Comparison of ENCODE assay signal across 16 mouse cellular contexts in genomic region chr13:46943294-46943693, GRCm38 (mm10).
"Had no signal": no experiment of that assay in that cellular context is flagged by ENCODE, and none has a peak within 500 bp of the region (broad histone marks: within the 10 kb centered on the region; RNA-seq: fewer than 3 reads in every experiment).

No protein-coding gene starts in this region.

- ATAC-seq: liver, postnatal 0 days; lung, postnatal 0 days had no signal

- H3K9me3 ChIP-seq: kidney, embryonic 15.5 days; limb, embryonic 15.5 days had no signal

- H3K27me3 ChIP-seq: kidney, embryonic 15.5 days; limb, embryonic 15.5 days had no signal

- DNase-seq: kidney, adult 8-10 months; kidney, postnatal 10 days; kidney, postnatal 36 days; layer of hippocampus, postnatal 36 days; liver, postnatal 0 days; lung, embryonic 14.5 days; midbrain, embryonic 14.5 days; right cerebral cortex, postnatal 25 days; thymus, adult 18-20 months; thymus, postnatal 36 days had no signal

- H3K4me3 ChIP-seq: kidney, embryonic 15.5 days; limb, embryonic 15.5 days had no signal

- H3K9ac ChIP-seq: kidney, embryonic 15.5 days; limb, embryonic 15.5 days; liver, embryonic 14.5 days; liver, postnatal 0 days; lung, embryonic 14.5 days had no signal

- H3K36me3 ChIP-seq: kidney, embryonic 15.5 days; limb, embryonic 15.5 days had no signal

- H3K4me2 ChIP-seq: kidney, embryonic 15.5 days; limb, embryonic 15.5 days; liver, embryonic 11.5 days; lung, embryonic 14.5 days had no signal

- H3K27ac ChIP-seq: kidney, embryonic 15.5 days; limb, embryonic 15.5 days; liver, embryonic 14.5 days; macrophage had no signal
